In the genomic region with DNA sequence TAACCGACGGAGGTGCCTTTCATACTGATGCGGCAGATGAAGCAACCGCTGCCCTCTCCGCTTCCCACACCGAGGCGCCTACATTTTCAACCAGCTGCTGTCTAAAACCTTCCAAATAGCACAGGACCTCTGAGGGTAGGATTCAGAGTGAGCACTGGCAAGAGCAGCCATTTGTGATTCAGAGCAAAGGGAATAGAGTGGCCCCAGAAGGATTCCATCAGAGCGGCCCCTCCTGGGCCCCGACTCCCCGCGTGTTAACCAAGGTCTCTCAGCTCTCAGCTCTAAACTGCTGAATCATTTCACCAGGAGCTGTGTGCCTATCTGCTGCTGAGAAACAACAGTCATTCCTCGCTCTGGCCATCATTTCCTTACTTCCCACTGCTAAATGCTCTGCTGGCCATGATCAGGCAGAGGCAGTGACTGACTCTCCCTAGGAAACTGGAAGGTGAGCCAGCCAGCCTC, we compare ENCODE assay signal across 8 mouse cellular contexts.
DNase-seq lines count a peak whose midpoint lies in the region; ATAC-seq and TF ChIP-seq lines count a peak whose summit lies in the region.

No protein-coding gene starts in this region.

- WGBS in intestine, postnatal 0 days = 57% methylated on average over 12 of the region's 12 CpGs

- no peaks in the 10 kb centered on the region for H3K27me3 ChIP-seq in intestine, postnatal 0 days (replicated peaks; ENCODE audit: control insufficient read depth, insufficient read depth, low read length)

- no peaks in the 10 kb centered on the region for H3K36me3 ChIP-seq in intestine, postnatal 0 days (ENCODE audit: control insufficient read depth, insufficient read depth)

- H3K9ac ChIP-seq in intestine, postnatal 0 days (ENCODE audit: low read depth, low read length) = no peak overlapping the region

- no peak overlapping the region for H3K27ac ChIP-seq in intestine, postnatal 0 days (ENCODE audit: low read depth, low read length)

- no peaks in the 10 kb centered on the region for H3K9me3 ChIP-seq in intestine, postnatal 0 days (ENCODE audit: control insufficient read depth)

- intact Hi-C loops in heart, postnatal 36 days (cut with DNase I) = no loop called here

- ATAC-seq in intestine, postnatal 0 days = no peak

- no peaks in the 10 kb centered on the region for H3K4me1 ChIP-seq in intestine, postnatal 0 days (replicated peaks; ENCODE audit: control insufficient read depth, insufficient read depth, low read length)

- H3K4me3 ChIP-seq in intestine, postnatal 0 days (ENCODE audit: low read depth, low read length) = no peak overlapping the region

- peak; percentile 35 to 71 for DNase-seq in adrenal gland, adult (ENCODE audit: inconsistent age in 2 of 2, low spot score in 1 of 2)
- no peak for DNase-seq in adrenal gland, adult 8-10 months
- peak; percentile 40 for DNase-seq in Muller cell, postnatal 12 days (ENCODE audit: inconsistent ontology term)
- peak; percentile 58 for DNase-seq in fibroblast of lung, adult 2 months (ENCODE audit: low read depth)
- peak; percentile 10 to 18 for DNase-seq in heart, postnatal 36 days
- peak; percentile 15 for DNase-seq in lung, postnatal 14 days
- DNase-seq in thymus, postnatal 14 days = no peak

- no peak overlapping the region for H3K4me2 ChIP-seq in intestine, postnatal 0 days (replicated peaks; ENCODE audit: low read depth)

- no peak for TF ChIP-seq CTCF in intestine, postnatal 0 days (IDR thresholded peaks at IDR 0.05; ENCODE audit: low read depth)

Comparison
In these comparisons a context has a peak if more than half of its experiments do, and no peak if none do; other contexts are left out.
1. DNase-seq: peak in adrenal gland, adult (2 of 2), Muller cell, postnatal 12 days (single experiment), fibroblast of lung, adult 2 months (single experiment), heart, postnatal 36 days (2 of 2) and lung, postnatal 14 days (single experiment); none in adrenal gland, adult 8-10 months (single experiment) and thymus, postnatal 14 days (single experiment).